Mouse (Mus musculus): ENCODE measurements at regions not wholly inside any gene's neighbourhood (a gene's known extent, or its start where the extent isn't known, plus 50 kb on each side); places are given as distances from the start of the nearest gene placed in this dataset.

DNA sequence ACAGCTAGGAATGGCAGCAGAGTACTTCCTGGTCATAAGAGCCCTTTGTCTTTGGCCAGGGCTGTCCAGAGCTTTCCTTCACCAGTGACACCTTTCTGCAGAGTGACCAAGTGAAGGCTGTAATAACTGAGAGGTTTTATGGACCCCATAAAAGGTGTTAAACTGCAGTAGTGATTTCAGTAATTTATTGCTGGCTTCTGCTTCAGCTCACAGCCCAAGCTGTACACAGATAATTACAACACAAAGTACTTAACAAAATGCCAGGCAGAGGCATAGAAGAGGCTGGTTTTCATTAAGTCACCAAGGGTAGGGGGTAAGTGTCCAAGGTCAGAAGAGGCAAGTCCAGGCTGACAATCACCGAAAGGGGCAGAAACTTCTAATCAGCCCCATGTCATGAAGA lies 83.8 kb downstream of the Eif4e start:
- Histone ChIP-seq H3K27me3 (ENCODE audit: insufficient read depth, poor library complexity, severe bottlenecking) (no peaks in the 10 kb centered on the region), H3K36me3 (no peaks in the 10 kb centered on the region), H3K4me1 (replicated peaks) (peaks cover 15% of the 10 kb centered on the region; the same call in 1 of the 2 replicates), H3K9me3 (no peaks in the 10 kb centered on the region), H3K27ac (no peak overlapping the region), H3K4me3 (no peak overlapping the region)
- DNase-seq (ENCODE audit: low spot score), result no peak
- 64% methylated on average over 1 of the region's 1 CpGs for WGBS

DNA sequence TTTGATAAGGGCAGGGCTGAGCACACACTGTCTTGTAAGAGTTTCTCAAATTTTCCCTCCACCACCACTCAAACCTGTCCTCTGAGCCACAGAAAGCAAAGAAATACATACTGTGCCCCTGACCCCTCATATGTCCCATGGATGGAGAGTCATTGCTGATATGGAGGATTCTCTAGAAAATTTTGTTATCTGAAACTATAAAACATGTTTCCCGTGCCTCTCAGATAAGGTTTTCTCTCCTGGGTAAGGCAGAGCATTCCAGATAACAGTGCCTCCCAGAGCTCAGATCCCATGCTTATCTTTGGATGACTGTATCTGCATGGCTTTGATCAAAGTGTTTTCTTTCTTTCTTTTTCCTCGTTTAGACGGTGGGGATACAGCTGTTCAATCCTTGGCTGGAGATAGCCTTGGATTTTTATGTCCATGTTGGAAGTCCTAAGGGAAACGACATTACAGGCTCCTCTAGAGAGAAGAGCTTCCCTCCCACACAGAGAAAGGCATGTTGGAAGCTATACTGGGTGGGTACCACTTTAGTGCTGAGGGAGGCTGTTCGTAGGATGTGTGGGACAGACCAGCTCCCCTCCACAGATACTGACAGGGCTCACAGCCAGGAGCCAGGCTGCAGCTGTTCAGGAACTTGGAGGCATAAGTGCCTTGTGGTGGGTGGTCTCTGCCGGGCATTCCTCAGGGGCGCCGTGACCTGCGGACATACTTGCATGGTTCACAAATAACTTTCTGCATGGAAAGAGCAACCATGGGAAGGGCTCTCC lies 87.1 kb downstream of the Eif4e start:
- Histone ChIP-seq H3K36me3 (no peaks in the 10 kb centered on the region), H3K4me3 (no peak overlapping the region), H3K27ac (no peak overlapping the region), H3K9me3 (no peaks in the 10 kb centered on the region), H3K27me3 (ENCODE audit: insufficient read depth, poor library complexity, severe bottlenecking) (no peaks in the 10 kb centered on the region), H3K4me1 (replicated peaks) (peaks cover 15% of the 10 kb centered on the region; the same call in 1 of the 2 replicates)
- no peak for DNase-seq (ENCODE audit: low spot score)
- 81% methylated on average over 9 of the region's 9 CpGs for WGBS

DNA sequence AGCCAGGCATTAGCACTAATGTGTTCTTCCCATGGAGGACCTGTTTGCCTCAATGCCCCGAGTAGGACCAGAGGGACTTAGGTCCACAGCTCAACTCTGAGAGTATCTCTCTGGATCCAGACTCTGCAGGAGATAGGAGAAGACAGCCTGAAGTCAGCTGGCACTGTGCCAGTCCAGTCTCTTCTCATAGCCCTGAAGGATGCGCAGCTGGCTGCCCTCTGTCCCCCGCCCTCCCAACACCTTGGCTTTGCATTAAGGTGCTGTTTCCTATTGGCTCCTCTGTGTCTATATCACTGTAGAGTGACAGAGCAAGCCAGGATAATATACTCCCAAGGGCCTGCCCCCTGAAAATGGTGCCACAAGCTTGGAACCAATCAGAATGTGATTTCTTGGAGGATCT lies 87.7 kb downstream of the Eif4e start:
- 92% methylated on average over 3 of the region's 3 CpGs for WGBS
- DNase-seq (ENCODE audit: low spot score), result no peak
- H3K9me3 ChIP-seq, result no peaks in the 10 kb centered on the region
- peaks cover 14% of the 10 kb centered on the region; the same call in 1 of the 2 replicates for H3K4me1 ChIP-seq (replicated peaks)
- H3K4me3 ChIP-seq, result no peak overlapping the region
- H3K27ac ChIP-seq, result no peak overlapping the region
- no peaks in the 10 kb centered on the region for H3K36me3 ChIP-seq
- no peaks in the 10 kb centered on the region for H3K27me3 ChIP-seq (ENCODE audit: insufficient read depth, poor library complexity, severe bottlenecking)

DNA sequence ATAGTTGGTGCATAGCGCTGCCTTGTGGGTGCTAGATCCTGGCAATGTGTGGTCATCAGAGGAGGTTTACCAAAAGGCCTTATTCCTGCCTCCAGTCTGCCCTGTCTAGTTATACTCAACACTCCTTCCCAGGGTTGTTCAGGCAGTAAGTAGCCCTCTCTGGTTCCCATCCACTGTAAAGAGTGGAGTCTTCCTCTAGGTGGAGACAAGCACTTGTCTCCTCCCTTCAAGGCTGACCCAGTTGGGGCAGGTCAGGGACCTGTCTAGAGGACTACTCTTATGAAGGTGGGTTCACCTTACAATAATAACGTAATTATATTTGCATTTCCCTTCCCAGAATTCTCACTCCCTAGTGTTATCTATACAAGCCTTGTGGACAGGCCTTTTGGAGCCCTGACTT lies 88.9 kb downstream of the Eif4e start:
- peaks cover 4% of the 10 kb centered on the region; the same call in 1 of the 2 replicates for H3K4me1 ChIP-seq (replicated peaks)
- H3K9me3 ChIP-seq, result no peaks in the 10 kb centered on the region
- no peak for DNase-seq (ENCODE audit: low spot score)
- 91% methylated on average over 2 of the region's 2 CpGs for WGBS
- no peak overlapping the region for H3K27ac ChIP-seq
- H3K4me3 ChIP-seq, result no peak overlapping the region
- H3K36me3 ChIP-seq, result no peaks in the 10 kb centered on the region
- no peaks in the 10 kb centered on the region for H3K27me3 ChIP-seq (ENCODE audit: insufficient read depth, poor library complexity, severe bottlenecking)

DNA sequence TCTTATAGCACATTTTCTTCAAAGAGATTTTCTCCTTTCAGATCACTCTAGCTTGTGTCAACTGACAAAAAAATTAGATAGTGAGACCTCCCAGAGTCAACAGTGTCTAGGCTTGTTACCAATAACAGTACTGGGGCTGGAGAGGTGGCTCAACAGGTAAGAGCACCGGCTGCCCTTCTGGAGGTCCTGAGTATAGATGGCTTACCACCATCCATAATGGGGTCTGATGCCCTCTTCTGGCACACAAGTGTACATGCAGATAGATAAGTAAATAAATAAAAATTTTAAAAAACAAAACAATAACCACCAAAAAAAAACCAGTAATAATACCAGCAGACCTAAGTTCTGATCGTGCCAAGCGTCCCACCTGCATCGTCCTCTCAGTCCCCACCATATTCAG lies 94.3 kb downstream of the Eif4e start:
- Histone ChIP-seq H3K36me3 (no peaks in the 10 kb centered on the region), H3K27me3 (ENCODE audit: insufficient read depth, poor library complexity, severe bottlenecking) (no peaks in the 10 kb centered on the region), H3K9me3 (no peaks in the 10 kb centered on the region), H3K27ac (no peak overlapping the region), H3K4me3 (no peak overlapping the region), H3K4me1 (replicated peaks) (no peaks in the 10 kb centered on the region)
- WGBS, result 85% methylated on average over 4 of the region's 4 CpGs
- DNase-seq (ENCODE audit: low spot score), result no peak

DNA sequence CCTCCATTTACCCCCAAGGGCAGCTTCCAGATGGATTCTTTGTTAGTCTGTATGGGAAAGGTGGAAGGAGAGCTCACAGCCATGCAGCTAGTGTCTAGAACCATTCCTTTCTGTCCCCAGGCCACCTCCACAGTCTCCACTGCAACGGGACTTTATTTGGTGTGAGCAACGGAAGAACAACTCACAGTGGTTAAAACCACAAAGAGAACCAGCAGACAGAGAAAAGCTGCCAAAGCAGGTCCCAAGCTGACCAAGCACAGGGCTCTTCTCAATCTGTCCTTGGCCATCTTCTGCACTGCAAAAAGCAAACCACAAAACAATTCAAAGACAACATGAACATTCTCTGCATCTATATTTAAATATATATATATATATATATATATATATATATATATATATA lies 98.1 kb downstream of the Eif4e start:
- no peak for DNase-seq (ENCODE audit: low spot score)
- H3K27ac ChIP-seq, result no peak overlapping the region
- no peaks in the 10 kb centered on the region for H3K27me3 ChIP-seq (ENCODE audit: insufficient read depth, poor library complexity, severe bottlenecking)
- H3K4me3 ChIP-seq, result no peak overlapping the region
- H3K9me3 ChIP-seq, result no peaks in the 10 kb centered on the region
- H3K36me3 ChIP-seq, result no peaks in the 10 kb centered on the region
- WGBS, result 84% methylated on average over 2 of the region's 2 CpGs
- no peaks in the 10 kb centered on the region for H3K4me1 ChIP-seq (replicated peaks)

DNA sequence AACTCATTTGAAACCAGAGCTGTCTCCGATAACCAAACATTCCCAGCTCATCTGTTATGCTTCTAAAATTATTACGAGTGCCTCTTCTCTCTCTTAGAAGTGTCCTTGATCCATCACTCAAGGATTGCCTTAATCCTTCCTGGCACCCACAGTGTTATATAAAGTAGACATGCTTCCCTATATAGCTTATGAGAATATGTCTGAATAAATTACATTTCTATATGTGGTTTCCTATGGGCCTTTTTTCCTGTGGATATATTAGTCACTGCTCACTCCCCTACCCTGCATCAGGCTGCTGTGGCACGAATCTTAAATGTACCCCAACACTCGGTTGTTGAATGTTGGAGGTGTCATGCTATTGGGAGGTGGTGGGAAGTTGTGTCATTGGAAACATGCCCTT lies 100.3 kb downstream of the Eif4e start:
- Histone ChIP-seq H3K4me1 (replicated peaks) (no peaks in the 10 kb centered on the region), H3K4me3 (no peak overlapping the region), H3K27ac (no peak overlapping the region), H3K36me3 (no peaks in the 10 kb centered on the region), H3K27me3 (ENCODE audit: insufficient read depth, poor library complexity, severe bottlenecking) (no peaks in the 10 kb centered on the region), H3K9me3 (no peaks in the 10 kb centered on the region)
- DNase-seq (ENCODE audit: low spot score), result no peak
- WGBS, result 92% methylated on average over 4 of the region's 4 CpGs

DNA sequence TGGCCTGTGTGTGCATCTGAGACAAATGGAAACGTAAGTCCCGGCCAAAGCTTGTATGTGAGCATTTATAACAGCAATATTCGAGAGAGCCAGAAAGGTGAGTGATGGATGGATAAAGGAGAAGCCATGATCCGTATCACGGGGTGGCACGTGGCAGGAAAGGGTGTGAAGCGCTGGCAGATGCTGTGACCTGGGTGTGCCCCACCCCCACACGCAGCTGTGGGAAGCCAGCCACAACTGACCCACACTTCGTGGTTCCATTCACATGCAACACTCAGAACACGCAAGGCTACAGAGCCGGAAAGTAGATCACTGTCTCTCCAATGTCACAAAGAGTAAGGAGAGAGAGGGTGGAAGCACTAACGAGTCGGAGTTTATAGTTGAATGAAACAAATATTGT lies 104.3 kb downstream of the Eif4e start:
- Histone ChIP-seq H3K27me3 (ENCODE audit: insufficient read depth, poor library complexity, severe bottlenecking) (no peaks in the 10 kb centered on the region), H3K4me3 (no peak overlapping the region), H3K4me1 (replicated peaks) (no peaks in the 10 kb centered on the region), H3K27ac (no peak overlapping the region), H3K36me3 (no peaks in the 10 kb centered on the region), H3K9me3 (no peaks in the 10 kb centered on the region)
- 92% methylated on average over 13 of the region's 13 CpGs for WGBS
- no peak for DNase-seq (ENCODE audit: low spot score)

DNA sequence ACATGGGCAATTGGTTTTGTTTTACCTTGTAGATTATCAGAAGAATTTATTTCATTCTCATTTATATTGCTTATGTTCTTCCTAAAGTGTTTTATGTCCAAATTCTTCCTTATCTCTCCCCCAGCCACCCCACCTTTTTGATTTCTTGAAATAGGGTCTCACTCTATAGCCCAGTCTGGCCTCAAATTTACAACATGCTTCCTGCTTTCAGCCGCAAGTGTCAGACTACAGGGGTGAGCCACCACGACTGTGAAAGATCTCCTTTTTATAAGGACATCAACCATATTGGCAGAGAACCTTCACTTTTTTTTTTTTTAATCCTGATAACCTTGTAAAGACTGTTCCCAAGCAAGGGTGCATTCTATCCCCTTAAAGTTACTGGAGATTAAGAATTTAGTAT lies 106.1 kb downstream of the Eif4e start:
- H3K27ac ChIP-seq, result no peak overlapping the region

DNA sequence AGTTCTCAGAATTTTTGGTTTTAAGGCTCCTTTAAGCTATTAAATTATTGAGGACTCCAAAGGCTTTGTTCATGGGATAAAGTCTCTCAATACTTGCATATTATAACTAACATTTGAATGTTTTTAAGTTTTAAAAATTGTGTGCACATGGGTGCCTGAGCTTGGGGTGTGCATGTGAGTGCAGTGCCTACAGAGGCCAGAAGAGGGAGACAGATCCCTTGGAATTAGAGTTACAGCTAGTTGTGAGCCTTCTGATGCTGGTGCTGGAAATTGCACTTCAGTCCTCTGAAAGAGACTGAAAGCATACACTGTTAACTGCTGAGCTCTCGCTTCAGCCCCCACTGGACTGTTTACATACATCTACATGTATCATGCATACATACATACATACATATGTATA lies 100.0 kb upstream of the Tspan5 start:
- no peak overlapping the region for H3K27ac ChIP-seq
- H3K4me1 ChIP-seq (replicated peaks), result peaks cover 21% of the 10 kb centered on the region
- peaks cover 5% of the 10 kb centered on the region for H3K9me3 ChIP-seq
- 95% methylated on average over 1 of the region's 1 CpGs for WGBS
- H3K36me3 ChIP-seq, result no peaks in the 10 kb centered on the region
- H3K27me3 ChIP-seq (ENCODE audit: insufficient read depth, poor library complexity, severe bottlenecking), result peaks cover 3% of the 10 kb centered on the region
- peak; percentile 25 for DNase-seq (ENCODE audit: low spot score)
- H3K4me3 ChIP-seq, result no peak overlapping the region

More for the DNA sequence above, 106.1 kb downstream of the Eif4e start:
- no peaks in the 10 kb centered on the region for H3K27me3 ChIP-seq (ENCODE audit: insufficient read depth, poor library complexity, severe bottlenecking)
- H3K9me3 ChIP-seq, result no peaks in the 10 kb centered on the region
- WGBS, result 80% methylated on average over 2 of the region's 2 CpGs
- no peak for DNase-seq (ENCODE audit: low spot score)
- no peaks in the 10 kb centered on the region for H3K36me3 ChIP-seq
- no peaks in the 10 kb centered on the region for H3K4me1 ChIP-seq (replicated peaks)
- no peak overlapping the region for H3K4me3 ChIP-seq

DNA sequence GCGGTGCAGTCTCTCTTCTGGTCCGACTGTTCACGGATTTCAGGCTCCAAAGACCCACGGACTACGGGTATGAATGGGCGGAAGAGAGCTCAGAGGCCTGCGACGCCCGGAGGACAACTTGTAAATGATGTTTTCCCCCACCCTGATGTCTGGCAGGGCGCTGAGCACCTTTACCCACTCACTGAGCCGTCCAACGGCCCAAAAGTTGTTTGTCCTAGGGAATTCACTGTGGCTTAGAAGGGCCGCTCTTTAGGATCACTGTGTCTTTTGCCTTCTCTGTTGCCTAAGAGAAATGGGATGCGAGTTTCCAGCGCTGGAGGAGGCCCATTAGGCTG lies 98.1 kb upstream of the Tspan5 start:
- Histone ChIP-seq H3K27ac (peak overlapping the region; percentile 81), H3K9me3 (peaks cover 9% of the 10 kb centered on the region), H3K4me3 (peak overlapping the region; percentile 46), H3K27me3 (ENCODE audit: insufficient read depth, poor library complexity, severe bottlenecking) (peaks cover 3% of the 10 kb centered on the region), H3K4me1 (replicated peaks) (peaks cover 21% of the 10 kb centered on the region), H3K36me3 (no peaks in the 10 kb centered on the region)
- DNase-seq (ENCODE audit: low spot score), result no peak
- WGBS, result 17% methylated on average over 15 of the region's 15 CpGs

DNA sequence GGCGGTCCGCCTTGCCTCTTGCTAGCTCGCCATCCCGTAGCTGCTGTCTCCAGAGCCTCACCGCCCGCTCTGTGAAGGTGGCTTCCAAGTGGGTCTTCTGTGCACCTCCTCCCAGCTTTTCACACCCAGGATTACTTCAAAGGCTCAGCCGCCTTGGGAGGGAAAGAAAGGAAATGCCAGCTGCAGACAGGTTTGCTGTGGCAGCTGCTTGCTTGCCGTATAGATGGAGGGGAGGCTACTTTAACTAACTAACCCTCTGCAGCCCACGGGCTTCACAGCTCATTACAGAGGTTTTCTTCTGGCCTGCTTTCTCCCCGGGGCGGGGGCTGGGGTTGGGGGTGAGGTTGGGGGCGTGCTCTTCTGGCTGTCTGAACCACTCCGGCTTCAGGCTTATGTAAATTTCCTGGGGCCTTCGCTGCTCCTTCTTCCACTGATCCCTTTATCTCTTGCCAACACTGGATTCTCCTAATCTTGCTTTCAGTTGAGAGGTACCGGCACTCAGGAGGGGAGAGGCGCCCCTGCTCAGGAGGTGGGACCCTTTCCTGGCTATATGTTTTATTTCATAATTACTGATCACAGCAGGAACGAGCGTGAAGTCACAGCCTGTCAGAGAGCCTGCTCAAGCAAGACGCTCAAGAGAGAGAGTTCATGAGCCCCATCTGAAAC lies 97.6 kb upstream of the Tspan5 start:
- peaks cover 21% of the 10 kb centered on the region for H3K4me1 ChIP-seq (replicated peaks)
- H3K27me3 ChIP-seq (ENCODE audit: insufficient read depth, poor library complexity, severe bottlenecking), result peaks cover 3% of the 10 kb centered on the region
- 2% methylated on average over 19 of the region's 19 CpGs for WGBS
- peak overlapping the region; percentile 81 for H3K27ac ChIP-seq
- no peaks in the 10 kb centered on the region for H3K36me3 ChIP-seq
- peak; percentile 62 for DNase-seq (ENCODE audit: low spot score)
- H3K4me3 ChIP-seq, result peak overlapping the region; percentile 46
- H3K9me3 ChIP-seq, result peaks cover 9% of the 10 kb centered on the region

DNA sequence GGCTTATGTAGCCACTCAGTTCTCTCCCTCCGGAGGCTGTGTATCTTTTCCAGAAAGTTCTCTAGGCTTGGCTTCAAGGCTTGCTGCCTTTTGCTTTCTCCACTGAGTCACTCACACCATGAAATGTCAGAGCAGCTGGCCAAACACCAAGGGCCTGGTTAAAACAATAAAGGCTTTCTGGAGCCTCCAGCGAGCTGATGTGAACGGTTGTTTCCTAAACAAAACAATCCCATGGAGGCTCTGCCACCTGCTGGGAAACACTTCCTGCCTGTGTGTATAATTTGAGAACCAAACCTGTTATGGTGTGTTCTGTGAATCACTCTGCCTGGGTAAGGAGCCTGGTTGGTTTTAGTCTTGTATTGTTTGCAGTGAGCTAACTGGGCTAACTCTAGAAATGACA lies 96.7 kb upstream of the Tspan5 start:
- DNase-seq (ENCODE audit: low spot score), result peak; percentile 54
- H3K9me3 ChIP-seq, result peaks cover 9% of the 10 kb centered on the region
- H3K36me3 ChIP-seq, result no peaks in the 10 kb centered on the region
- WGBS, result 10% methylated on average over 3 of the region's 3 CpGs
- H3K4me3 ChIP-seq, result no peak overlapping the region
- peak overlapping the region; percentile 81 for H3K27ac ChIP-seq
- peaks cover 3% of the 10 kb centered on the region for H3K27me3 ChIP-seq (ENCODE audit: insufficient read depth, poor library complexity, severe bottlenecking)
- peaks cover 21% of the 10 kb centered on the region for H3K4me1 ChIP-seq (replicated peaks)
